Mouse (Mus musculus): ENCODE measurements around the gene Nek6.

GRCm38 (mm10) chr2:38483058-38483704, 28.3 kb upstream of the Nek6 start:
- no peak for TF ChIP-seq CTCF (IDR thresholded peaks at IDR 0.05; ENCODE audit: low read depth)
- no peak for TF ChIP-seq EP300 (IDR thresholded peaks at IDR 0.05; ENCODE audit: low read depth)

Data from liver, embryonic 14.5 days (tissue).